Mouse (Mus musculus): ENCODE data around the gene Ppp4r1. TPM values are rescaled to one million over a fixed set of nuclear protein-coding genes. Genes with fewer than 3 reads are reported as not detected.
A peak's percentile ranks its signal among the peaks of the same experiment; 100 is the strongest.

Ppp4r1 gene
- polyA plus RNA-seq, 1 experiment from 2014 or later: 29.9 TPM

GRCm38 (mm10) chr17:65885697-65886529 is 103.5 kb downstream of the Ppp4r1 start, which contains the start of gene Ralbp1:
TSS of gene Ralbp1 (minus strand) at chr17:65885798.
- Histone ChIP-seq H3K27me3 (replicated peaks) (no peaks in the 10 kb centered on the region), H3K9me3 (no peaks in the 10 kb centered on the region), H3K4me3 (replicated peaks) (peak within 1 kb of the TSS; percentile 88), H3K36me3 (no peaks in the 10 kb centered on the region), H3K4me1 (no peaks in the 10 kb centered on the region), H3K27ac (peak within 1 kb of the TSS; percentile 98), H3K4me2 (peak within 1 kb of the TSS; percentile 89), H3K9ac (peak within 1 kb of the TSS; percentile 91)
- 5% methylated on average over 14 of the region's 14 CpGs for WGBS
- ATAC-seq (ENCODE audit: insufficient read depth, low FRiP score, low read depth): no peak

DNA sequence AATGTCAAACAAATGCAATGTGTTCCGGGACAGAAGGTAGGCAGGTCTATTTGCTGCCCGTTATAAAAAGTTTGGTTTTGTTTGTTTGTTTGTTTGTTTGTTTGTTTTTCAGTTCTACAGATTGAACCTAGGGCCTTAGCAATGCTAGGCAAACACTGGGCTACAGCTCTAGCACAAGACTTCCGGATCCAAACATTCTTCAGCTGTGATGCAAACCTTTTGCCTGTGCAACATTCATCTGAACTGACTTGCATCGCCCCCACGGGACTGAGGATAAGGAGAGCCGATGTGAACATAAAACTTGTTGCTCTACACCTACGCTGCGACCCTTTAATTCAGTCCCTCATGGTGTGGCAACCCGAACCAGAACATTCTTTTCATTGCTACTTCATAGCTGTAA is 104.2 kb downstream of the Ppp4r1 start:
- no peak for ATAC-seq (ENCODE audit: insufficient read depth, low FRiP score, low read depth)
- Histone ChIP-seq H3K27ac (peak overlapping the region; percentile 98; the same call in 1 of the 2 replicates), H3K9ac (no peak overlapping the region), H3K27me3 (replicated peaks) (no peaks in the 10 kb centered on the region), H3K4me2 (peak overlapping the region; percentile 68), H3K4me1 (no peaks in the 10 kb centered on the region), H3K4me3 (replicated peaks) (peak overlapping the region; percentile 88; the same call in 1 of the 2 replicates), H3K9me3 (no peaks in the 10 kb centered on the region), H3K36me3 (no peaks in the 10 kb centered on the region)
- WGBS: 56% methylated on average over 9 of the region's 9 CpGs

DNA sequence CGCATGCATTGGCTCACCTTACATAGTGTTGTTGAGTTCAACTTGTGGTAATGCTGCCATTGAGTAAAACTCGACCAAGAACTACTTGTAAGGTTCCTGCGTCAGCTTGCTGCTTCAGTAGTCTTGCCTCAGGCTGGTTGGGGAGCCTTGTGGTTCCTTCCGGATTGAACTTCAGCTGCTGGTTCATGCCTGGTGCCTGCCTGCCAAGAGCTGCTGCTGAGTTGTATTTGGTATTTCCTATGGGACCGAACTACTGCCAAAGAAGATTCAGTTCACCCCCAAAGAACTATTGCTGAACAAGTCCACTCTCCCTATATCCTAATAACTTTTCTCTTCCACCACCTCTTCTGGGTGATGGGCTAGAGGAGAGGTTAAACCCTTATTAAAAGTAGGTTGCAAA is 107.1 kb downstream of the Ppp4r1 start:
- Histone ChIP-seq H3K27me3 (replicated peaks) (no peaks in the 10 kb centered on the region), H3K4me1 (no peaks in the 10 kb centered on the region), H3K36me3 (no peaks in the 10 kb centered on the region), H3K4me2 (no peak overlapping the region), H3K27ac (no peak overlapping the region), H3K9ac (no peak overlapping the region), H3K9me3 (no peaks in the 10 kb centered on the region), H3K4me3 (replicated peaks) (no peak overlapping the region)
- WGBS: 84% methylated on average over 5 of the region's 5 CpGs
- ATAC-seq (ENCODE audit: insufficient read depth, low FRiP score, low read depth): no peak

Other genes with a start within 250 kb of the Ppp4r1 start
- 0.08 TPM in 1 of 2 replicates, not detected in the other for gene Tmem232, start 241.8 kb upstream of the Ppp4r1 start, polyA plus RNA-seq (2015; fragmentation: Nextera tagmentation; extraction: Ambion mirVana)
- gene Vapa, start 169.0 kb upstream of the Ppp4r1 start, polyA plus RNA-seq (2015; fragmentation: Nextera tagmentation; extraction: Ambion mirVana): 204 and 207 TPM in 2 replicates
- gene Txndc2, start 140.4 kb upstream of the Ppp4r1 start, polyA plus RNA-seq (2015; fragmentation: Nextera tagmentation; extraction: Ambion mirVana): not detected in 2 replicates
- 32.0 and 32.4 TPM in 2 replicates for gene Rab31, start 9.8 kb upstream of the Ppp4r1 start, polyA plus RNA-seq (2015; fragmentation: Nextera tagmentation; extraction: Ambion mirVana)
- 80.9 and 95.3 TPM in 2 replicates for gene Ralbp1, start 103.2 kb downstream of the Ppp4r1 start, polyA plus RNA-seq (2015; fragmentation: Nextera tagmentation; extraction: Ambion mirVana)
- 118 and 119 TPM in 2 replicates for gene Twsg1, start 168.7 kb downstream of the Ppp4r1 start, polyA plus RNA-seq (2015; fragmentation: Nextera tagmentation; extraction: Ambion mirVana)

Measured in stomach, embryonic 15.5 days (tissue).